Mouse (Mus musculus): ENCODE data around the gene Agap1.

The Agap1 gene

GRCm38 (mm10) chr1:89574941-89575890 is 120.6 kb downstream of the Agap1 start:
- DNase-seq (ENCODE audit: low read depth in 2 of 2, low spot score in 2 of 2) = no peak

GRCm38 (mm10) chr1:89576174-89576890 is 121.7 kb downstream of the Agap1 start:
- DNase-seq (ENCODE audit: low read depth in 2 of 2, low spot score in 2 of 2) = no peak

GRCm38 (mm10) chr1:89576985-89577384 is 122.4 kb downstream of the Agap1 start:
- no peak for DNase-seq (ENCODE audit: low read depth in 2 of 2, low spot score in 2 of 2)

GRCm38 (mm10) chr1:89580031-89580998 is 125.7 kb downstream of the Agap1 start:
- no peak for DNase-seq (ENCODE audit: low read depth in 2 of 2, low spot score in 2 of 2)

- no peak for DNase-seq (ENCODE audit: low read depth in 2 of 2, low spot score in 2 of 2)
These were observed 126.6 kb downstream of the Agap1 start for GRCm38 (mm10) chr1:89580999-89581765.

- DNase-seq (ENCODE audit: low read depth in 2 of 2, low spot score in 2 of 2) = no peak
These were observed 127.1 kb downstream of the Agap1 start for GRCm38 (mm10) chr1:89581766-89582125.

- DNase-seq (ENCODE audit: low read depth in 2 of 2, low spot score in 2 of 2) = no peak
These were observed 128.8 kb downstream of the Agap1 start for GRCm38 (mm10) chr1:89583369-89583768.

- DNase-seq (ENCODE audit: low read depth in 2 of 2, low spot score in 2 of 2) = no peak
These were observed 132.5 kb downstream of the Agap1 start for GRCm38 (mm10) chr1:89586991-89587683.

GRCm38 (mm10) chr1:89588154-89588553 is 133.5 kb downstream of the Agap1 start:
- DNase-seq (ENCODE audit: low read depth in 2 of 2, low spot score in 2 of 2) = no peak

- DNase-seq (ENCODE audit: low read depth in 2 of 2, low spot score in 2 of 2) = no peak
These were observed 136.4 kb downstream of the Agap1 start for GRCm38 (mm10) chr1:89590994-89591393.

- no peak for DNase-seq (ENCODE audit: low read depth in 2 of 2, low spot score in 2 of 2)
These were observed 138.6 kb downstream of the Agap1 start for GRCm38 (mm10) chr1:89593219-89593618.

GRCm38 (mm10) chr1:89594999-89595398 is 140.4 kb downstream of the Agap1 start:
- DNase-seq (ENCODE audit: low read depth in 2 of 2, low spot score in 2 of 2) = no peak

- no peak for DNase-seq (ENCODE audit: low read depth in 2 of 2, low spot score in 2 of 2)
These were observed 140.8 kb downstream of the Agap1 start for GRCm38 (mm10) chr1:89595421-89595820.

GRCm38 (mm10) chr1:89596223-89596622 is 141.6 kb downstream of the Agap1 start:
- no peak for DNase-seq (ENCODE audit: low read depth in 2 of 2, low spot score in 2 of 2)

- no peak for DNase-seq (ENCODE audit: low read depth in 2 of 2, low spot score in 2 of 2)
These were observed 144.3 kb downstream of the Agap1 start for GRCm38 (mm10) chr1:89598906-89599305.

- DNase-seq (ENCODE audit: low read depth in 2 of 2, low spot score in 2 of 2) = no peak
These were observed 145.6 kb downstream of the Agap1 start for GRCm38 (mm10) chr1:89599983-89600741.

GRCm38 (mm10) chr1:89601349-89601748 is 146.7 kb downstream of the Agap1 start:
- DNase-seq (ENCODE audit: low read depth in 2 of 2, low spot score in 2 of 2) = no peak

- DNase-seq (ENCODE audit: low read depth in 2 of 2, low spot score in 2 of 2) = peak; percentile 45 to 55
These were observed 148.3 kb downstream of the Agap1 start for GRCm38 (mm10) chr1:89602879-89603278.

- DNase-seq (ENCODE audit: low read depth in 2 of 2, low spot score in 2 of 2) = peak in 1 of 2 experiments; percentile 19
These were observed 152.0 kb downstream of the Agap1 start for GRCm38 (mm10) chr1:89606612-89607011.

Data from CD8-positive naive resting alpha-beta T cell, adult 2 months (primary cell).